Mouse (Mus musculus): ENCODE results near the gene Gm26602. TPM values are rescaled to one million over a fixed set of nuclear protein-coding genes. Genes with fewer than 3 reads are reported as not detected.

Gm26602 gene
- polyA plus RNA-seq, 1 experiment from 2014 or later: 22.0 TPM

- Histone ChIP-seq H3K4me1 (replicated peaks) (peaks cover 44% of the 10 kb centered on the region), H3K4me3 (no peak overlapping the region), H3K4me2 (no peak overlapping the region), H3K36me3 (peaks cover 29% of the 10 kb centered on the region), H3K27me3 (peaks cover 3% of the 10 kb centered on the region), H3K27ac (no peak overlapping the region), H3K9me3 (no peaks in the 10 kb centered on the region), H3K9ac (no peak overlapping the region)
- no peak for ATAC-seq (ENCODE audit: low FRiP score)
- 67% methylated on average over 20 of the region's 20 CpGs for WGBS
These were observed 1.8 kb downstream of the Gm26602 start for GRCm38 (mm10) chr10:79912412-79912811.

- no peak overlapping the region for H3K4me2 ChIP-seq
- H3K4me3 ChIP-seq: no peak overlapping the region
- 0 out of 2 replicates have a peak overlapping the region, but pooled peaks have one; percentile 18 for H3K27ac ChIP-seq
- peaks cover 29% of the 10 kb centered on the region for H3K36me3 ChIP-seq
- WGBS: 76% methylated on average over 11 of the region's 11 CpGs
- no peak for ATAC-seq (ENCODE audit: low FRiP score)
- no peaks in the 10 kb centered on the region for H3K9me3 ChIP-seq
- peaks cover 22% of the 10 kb centered on the region for H3K27me3 ChIP-seq
- H3K9ac ChIP-seq: peak overlapping the region; percentile 53
- peaks cover 50% of the 10 kb centered on the region for H3K4me1 ChIP-seq (replicated peaks)
These were observed 3.7 kb downstream of the Gm26602 start for GRCm38 (mm10) chr10:79914131-79914947.

GRCm38 (mm10) chr10:79914948-79915596, 4.4 kb downstream of the Gm26602 start:
- Histone ChIP-seq H3K27me3 (peaks cover 29% of the 10 kb centered on the region), H3K4me3 (0 out of 2 replicates have a peak overlapping the region, but pooled peaks have one; percentile 78), H3K4me1 (replicated peaks) (peaks cover 49% of the 10 kb centered on the region), H3K9me3 (no peaks in the 10 kb centered on the region), H3K9ac (peak overlapping the region; percentile 97), H3K27ac (no peak overlapping the region), H3K4me2 (peak overlapping the region; percentile 97), H3K36me3 (peaks cover 29% of the 10 kb centered on the region)
- 77% methylated on average over 7 of the region's 7 CpGs for WGBS
- no peak for ATAC-seq (ENCODE audit: low FRiP score)

GRCm38 (mm10) chr10:79916081-79916480, 5.4 kb downstream of the Gm26602 start:
- Histone ChIP-seq H3K4me2 (peak overlapping the region; percentile 97), H3K36me3 (peaks cover 22% of the 10 kb centered on the region), H3K27ac (peak overlapping the region; percentile 86), H3K9ac (peak overlapping the region; percentile 97), H3K4me1 (replicated peaks) (peaks cover 59% of the 10 kb centered on the region), H3K27me3 (peaks cover 39% of the 10 kb centered on the region), H3K9me3 (no peaks in the 10 kb centered on the region), H3K4me3 (peak overlapping the region; percentile 78)
- ATAC-seq (ENCODE audit: low FRiP score): no peak
- WGBS: 5% methylated on average over 8 of the region's 8 CpGs

GRCm38 (mm10) chr10:79916808-79917531, 6.3 kb downstream of the Gm26602 start, which contains the start of gene Kiss1r:
TSS of gene Kiss1r (plus strand) at chr10:79916971.
- peak within 1 kb of the TSS; percentile 97 for H3K4me2 ChIP-seq
- peaks cover 68% of the 10 kb centered on the region for H3K4me1 ChIP-seq (replicated peaks)

GRCm38 (mm10) chr10:79917532-79918100, 7.0 kb downstream of the Gm26602 start:
- WGBS: 69% methylated on average over 5 of the region's 5 CpGs
- H3K36me3 ChIP-seq: peaks cover 6% of the 10 kb centered on the region
- peaks cover 68% of the 10 kb centered on the region for H3K4me1 ChIP-seq (replicated peaks)
- H3K4me3 ChIP-seq: peak overlapping the region; percentile 78
- H3K9ac ChIP-seq: peak overlapping the region; percentile 97
- no peak for ATAC-seq (ENCODE audit: low FRiP score)
- no peaks in the 10 kb centered on the region for H3K9me3 ChIP-seq
- no peak overlapping the region for H3K27ac ChIP-seq
- H3K4me2 ChIP-seq: peak overlapping the region; percentile 97
- H3K27me3 ChIP-seq: peaks cover 55% of the 10 kb centered on the region

More at GRCm38 (mm10) chr10:79916808-79917531, 6.3 kb downstream of the Gm26602 start, which contains the start of gene Kiss1r:
- Histone ChIP-seq H3K36me3 (peaks cover 13% of the 10 kb centered on the region), H3K27me3 (peaks cover 48% of the 10 kb centered on the region), H3K9me3 (no peaks in the 10 kb centered on the region), H3K9ac (peak within 1 kb of the TSS; percentile 97), H3K27ac (peak within 1 kb of the TSS; percentile 86), H3K4me3 (peak within 1 kb of the TSS; percentile 78)
- WGBS: 4% methylated on average over 42 of the region's 42 CpGs
- peak; percentile 72 for ATAC-seq (ENCODE audit: low FRiP score)

GRCm38 (mm10) chr10:79918231-79919078, 7.8 kb downstream of the Gm26602 start:
- Histone ChIP-seq H3K9me3 (no peaks in the 10 kb centered on the region), H3K4me3 (0 out of 2 replicates have a peak overlapping the region, but pooled peaks have one; percentile 78), H3K4me1 (replicated peaks) (peaks cover 68% of the 10 kb centered on the region), H3K36me3 (0 out of 2 replicates have a peak, but pooled peaks cover under 1% of the 10 kb centered on the region), H3K9ac (peak overlapping the region; percentile 43), H3K27me3 (peaks cover 63% of the 10 kb centered on the region), H3K27ac (no peak overlapping the region), H3K4me2 (peak overlapping the region; percentile 20; the same call in 1 of the 2 replicates)
- 4% methylated on average over 35 of the region's 35 CpGs for WGBS
- ATAC-seq (ENCODE audit: low FRiP score): no peak

- H3K4me3 ChIP-seq: no peak overlapping the region
- no peaks in the 10 kb centered on the region for H3K9me3 ChIP-seq
- no peak overlapping the region for H3K27ac ChIP-seq
- WGBS: 4% methylated on average over 21 of the region's 21 CpGs
- H3K4me2 ChIP-seq: no peak overlapping the region
- peaks cover 71% of the 10 kb centered on the region for H3K27me3 ChIP-seq
- no peak for ATAC-seq (ENCODE audit: low FRiP score)
- no peaks in the 10 kb centered on the region for H3K36me3 ChIP-seq
- H3K9ac ChIP-seq: peak overlapping the region; percentile 43; the same call in 1 of the 2 replicates
- H3K4me1 ChIP-seq (replicated peaks): peaks cover 61% of the 10 kb centered on the region
These were observed 8.7 kb downstream of the Gm26602 start for GRCm38 (mm10) chr10:79919251-79919849.

GRCm38 (mm10) chr10:79920056-79920890, 9.6 kb downstream of the Gm26602 start:
- WGBS: 18% methylated on average over 25 of the region's 26 CpGs
- Histone ChIP-seq H3K27ac (no peak overlapping the region), H3K36me3 (no peaks in the 10 kb centered on the region), H3K4me3 (peak overlapping the region; percentile 30), H3K9me3 (no peaks in the 10 kb centered on the region), H3K27me3 (peaks cover 75% of the 10 kb centered on the region), H3K9ac (no peak overlapping the region), H3K4me1 (replicated peaks) (peaks cover 52% of the 10 kb centered on the region), H3K4me2 (peak overlapping the region; percentile 50)
- no peak for ATAC-seq (ENCODE audit: low FRiP score)

- Histone ChIP-seq H3K36me3 (no peaks in the 10 kb centered on the region), H3K9me3 (no peaks in the 10 kb centered on the region), H3K4me2 (peak within 1 kb of the TSS; percentile 50), H3K9ac (peak within 1 kb of the TSS; percentile 58), H3K27me3 (peaks cover 75% of the 10 kb centered on the region), H3K4me3 (peak within 1 kb of the TSS; percentile 30), H3K4me1 (replicated peaks) (peaks cover 51% of the 10 kb centered on the region), H3K27ac (no peak within 1 kb of the TSS)
- no peak for ATAC-seq (ENCODE audit: low FRiP score)
- 4% methylated on average over 41 of the region's 41 CpGs for WGBS
These were observed 10.4 kb downstream of the Gm26602 start, which contains the start of gene R3hdm4 for GRCm38 (mm10) chr10:79920958-79921535. TSS of gene R3hdm4 (minus strand) at chr10:79921208.
